Mouse (Mus musculus) stomach, embryonic 14.5 days (tissue): ENCODE data around the gene Vangl1. TPM values are rescaled to one million over a fixed set of nuclear protein-coding genes. Genes with fewer than 3 reads are reported as not detected.

Experiments used
- ATAC-seq: fragments of 200-750 bp; cut with Nextera tagmentation; 2 replicates; pipeline ENCODE4 v1.8.0; 2017; ENCODE audit warnings: low read depth, moderate TSS enrichment; ENCODE audit not compliant: insufficient number of reproducible peaks, insufficient read depth, low FRiP score
- H3K27ac ChIP-seq: fragments of 300-500 bp; sonication (generic); 2 replicates; pipeline ENCODE4 v1.5.1; 2014; ENCODE audit warnings: mild to moderate bottlenecking, low read length, moderate library complexity, mixed read lengths
- H3K27me3 ChIP-seq: fragments of 300-500 bp; sonication (generic); 2 replicates; pipeline ENCODE4 v1.6.1; 2014; ENCODE audit warnings: low read length, control low read depth, mixed read lengths; ENCODE audit not compliant: control insufficient read depth, insufficient read depth
- H3K36me3 ChIP-seq: fragments of 300-500 bp; sonication (generic); 2 replicates; pipeline ENCODE4 v1.6.1; 2014; ENCODE audit warnings: mild to moderate bottlenecking, control low read depth, low read length, moderate library complexity, mixed read lengths; ENCODE audit not compliant: control insufficient read depth, insufficient read depth
- H3K4me1 ChIP-seq: fragments of 300-500 bp; sonication (generic); 2 replicates; pipeline ENCODE4 v1.6.1; 2014; ENCODE audit warnings: low read length, control low read depth, mixed read lengths; ENCODE audit not compliant: control insufficient read depth, insufficient read depth
- H3K4me2 ChIP-seq: fragments of 300-500 bp; sonication (generic); replicated peaks from 2 replicates; pipeline ENCODE4 v1.6.1; 2014; ENCODE audit warnings: low read depth, low read length, control low read depth
- H3K4me3 ChIP-seq: fragments of 300-500 bp; sonication (generic); 2 replicates; pipeline ENCODE4 v1.5.1; 2014; ENCODE audit warnings: low read depth, low read length, control low read depth
- H3K9ac ChIP-seq: fragments of 300-500 bp; sonication (generic); replicated peaks from 2 replicates; pipeline ENCODE4 v1.6.1; 2014; ENCODE audit warnings: low read depth, mild to moderate bottlenecking, control low read depth, low read length, moderate library complexity, mixed read lengths
- H3K9me3 ChIP-seq: fragments of 300-500 bp; sonication (generic); 2 replicates; pipeline ENCODE4 v1.6.1; 2016; ENCODE audit warnings: low read depth, low read length, control low read depth; ENCODE audit not compliant: control insufficient read depth
- WGBS: fragments of 180-500 bp; shearing (Covaris S2); extraction: QIAGEN DNeasy Blood & Tissue Kit; methylation state at CpG from one replicate; pipeline ENCODE4 v1.1.7; 2014; 5-methylcytosine and 5-hydroxymethylcytosine counted together
- polyA plus RNA-seq: library from polyadenylated mRNA; unstranded; fragments of >200 nt; fragmentation: Nextera tagmentation; extraction: Ambion mirVana; gene quantifications from 2 replicates; pipeline ENCODE4 v1.2.1, GENCODE M21; 2014

The Vangl1 gene
- polyA plus RNA-seq, 1 experiment from 2014 or later = 29.5 TPM

GRCm38 (mm10) chr3:102176116-102176515 lies 28.4 kb downstream of the Vangl1 start:
- 48% methylated on average over 5 of the region's 5 CpGs for WGBS
- H3K27ac ChIP-seq = peak overlapping the region; percentile 61; the same call in 1 of the 2 replicates

DNA sequence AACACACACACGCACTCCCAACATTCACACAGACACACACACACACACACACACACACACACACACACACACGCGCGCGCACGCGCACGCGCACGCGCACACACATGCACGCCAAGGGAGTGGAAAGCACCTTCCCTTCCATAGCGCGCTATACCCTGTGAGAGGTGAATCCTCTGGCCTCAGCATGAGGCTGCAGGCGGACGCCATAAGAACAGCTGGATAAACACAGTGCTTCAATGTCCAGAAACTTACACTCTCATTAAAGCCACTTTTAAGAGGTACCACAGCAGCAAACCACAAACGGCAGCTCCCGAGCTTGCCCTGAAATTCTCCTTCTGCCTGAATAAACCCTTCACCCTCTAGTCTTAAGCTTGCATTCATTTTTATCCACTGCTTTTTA lies 28.8 kb downstream of the Vangl1 start:
- H3K36me3 ChIP-seq = no peaks in the 10 kb centered on the region
- H3K27ac ChIP-seq = peak overlapping the region; percentile 61; the same call in 1 of the 2 replicates
- H3K27me3 ChIP-seq = no peaks in the 10 kb centered on the region
- ATAC-seq = no peak
- no peak overlapping the region for H3K9ac ChIP-seq
- 85% methylated on average over 17 of the region's 18 CpGs for WGBS
- no peaks in the 10 kb centered on the region for H3K9me3 ChIP-seq
- 0 out of 2 replicates have a peak, but pooled peaks cover 16% of the 10 kb centered on the region for H3K4me1 ChIP-seq
- H3K4me2 ChIP-seq = no peak overlapping the region
- H3K4me3 ChIP-seq = no peak overlapping the region

More at GRCm38 (mm10) chr3:102176116-102176515, 28.4 kb downstream of the Vangl1 start:
- Histone ChIP-seq H3K4me3 (no peak overlapping the region), H3K9me3 (no peaks in the 10 kb centered on the region), H3K4me1 (0 out of 2 replicates have a peak, but pooled peaks cover 14% of the 10 kb centered on the region), H3K36me3 (no peaks in the 10 kb centered on the region), H3K4me2 (no peak overlapping the region), H3K27me3 (no peaks in the 10 kb centered on the region), H3K9ac (no peak overlapping the region)
- no peak for ATAC-seq

DNA sequence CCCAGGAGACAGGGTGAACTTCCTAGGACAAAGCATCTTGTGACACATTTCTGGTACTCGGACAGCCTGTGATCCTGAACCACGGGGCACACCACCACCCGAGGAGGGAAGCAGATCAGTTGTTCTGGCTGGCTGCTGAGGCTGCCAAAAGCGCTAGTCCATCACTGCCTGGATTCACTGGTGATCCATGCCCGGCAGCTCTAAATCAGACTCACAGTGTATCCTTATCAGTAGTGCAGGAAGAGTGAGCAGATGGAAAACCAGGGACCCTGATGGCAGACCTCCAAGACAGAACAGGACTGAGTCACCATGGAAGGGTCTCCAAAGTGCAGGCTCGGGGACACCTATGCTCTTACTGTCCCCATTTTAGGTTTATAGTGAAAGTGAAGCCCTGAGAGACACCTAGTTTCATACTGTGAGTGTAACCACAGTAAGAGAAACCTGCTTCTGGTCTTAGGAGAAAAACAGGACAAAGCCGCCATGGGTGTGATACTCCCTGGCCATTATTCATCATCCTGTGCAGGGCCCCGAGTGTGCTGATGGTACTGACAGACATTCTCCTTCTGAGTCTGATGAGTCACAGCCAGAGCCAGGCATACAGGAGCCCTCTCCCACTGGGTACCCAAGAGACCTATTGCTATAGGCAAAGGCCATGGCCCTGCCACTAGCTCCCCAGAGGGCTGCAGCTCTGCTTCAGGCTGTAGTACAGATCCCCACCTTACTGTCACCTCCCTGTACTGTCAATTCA lies 30.2 kb downstream of the Vangl1 start:
- no peak overlapping the region for H3K9ac ChIP-seq
- no peaks in the 10 kb centered on the region for H3K27me3 ChIP-seq
- H3K4me2 ChIP-seq = no peak overlapping the region
- WGBS = 60% methylated on average over 8 of the region's 8 CpGs
- H3K27ac ChIP-seq = no peak overlapping the region
- H3K4me1 ChIP-seq = peaks cover 27% of the 10 kb centered on the region
- ATAC-seq = no peak
- no peaks in the 10 kb centered on the region for H3K36me3 ChIP-seq
- H3K9me3 ChIP-seq = no peaks in the 10 kb centered on the region
- H3K4me3 ChIP-seq = no peak overlapping the region

- H3K4me1 ChIP-seq = peaks cover 34% of the 10 kb centered on the region
- 0 out of 2 replicates have a peak overlapping the region, but pooled peaks have one; percentile 4 for H3K4me2 ChIP-seq
- peak overlapping the region; percentile 88 for H3K27ac ChIP-seq
- H3K27me3 ChIP-seq = no peaks in the 10 kb centered on the region
- peaks cover 10% of the 10 kb centered on the region for H3K36me3 ChIP-seq
- 26% methylated on average over 13 of the region's 13 CpGs for WGBS
- no peak overlapping the region for H3K9ac ChIP-seq
- peak; percentile 80 for ATAC-seq
- no peaks in the 10 kb centered on the region for H3K9me3 ChIP-seq
- no peak overlapping the region for H3K4me3 ChIP-seq
Measured at GRCm38 (mm10) chr3:102169197-102169905, 35.1 kb downstream of the Vangl1 start.

GRCm38 (mm10) chr3:102167555-102168210 lies 36.8 kb downstream of the Vangl1 start:
- H3K36me3 ChIP-seq = peaks cover 19% of the 10 kb centered on the region
- no peaks in the 10 kb centered on the region for H3K9me3 ChIP-seq
- no peak overlapping the region for H3K4me3 ChIP-seq
- ATAC-seq = no peak
- H3K4me2 ChIP-seq = no peak overlapping the region
- H3K27me3 ChIP-seq = no peaks in the 10 kb centered on the region
- no peak overlapping the region for H3K9ac ChIP-seq
- H3K4me1 ChIP-seq = peaks cover 28% of the 10 kb centered on the region
- peak overlapping the region; percentile 48; the same call in 1 of the 2 replicates for H3K27ac ChIP-seq
- 25% methylated on average over 10 of the region's 10 CpGs for WGBS

GRCm38 (mm10) chr3:102166794-102167193 lies 37.7 kb downstream of the Vangl1 start:
- peaks cover 20% of the 10 kb centered on the region for H3K36me3 ChIP-seq
- H3K4me2 ChIP-seq = no peak overlapping the region
- H3K27me3 ChIP-seq = no peaks in the 10 kb centered on the region
- H3K9me3 ChIP-seq = no peaks in the 10 kb centered on the region
- H3K27ac ChIP-seq = no peak overlapping the region
- H3K4me3 ChIP-seq = no peak overlapping the region
- 85% methylated on average over 8 of the region's 8 CpGs for WGBS
- no peak overlapping the region for H3K9ac ChIP-seq
- H3K4me1 ChIP-seq = peaks cover 28% of the 10 kb centered on the region
- no peak for ATAC-seq

GRCm38 (mm10) chr3:102166287-102166620 lies 38.2 kb downstream of the Vangl1 start:
- WGBS = 79% methylated on average over 4 of the region's 4 CpGs
- H3K9me3 ChIP-seq = no peaks in the 10 kb centered on the region
- peaks cover 21% of the 10 kb centered on the region for H3K36me3 ChIP-seq
- no peaks in the 10 kb centered on the region for H3K27me3 ChIP-seq
- no peak overlapping the region for H3K4me3 ChIP-seq
- no peak overlapping the region for H3K9ac ChIP-seq
- H3K27ac ChIP-seq = no peak overlapping the region
- H3K4me1 ChIP-seq = peaks cover 26% of the 10 kb centered on the region
- H3K4me2 ChIP-seq = no peak overlapping the region
- no peak for ATAC-seq

- Histone ChIP-seq H3K4me2 (no peak overlapping the region), H3K9me3 (no peaks in the 10 kb centered on the region), H3K4me1 (peaks cover 23% of the 10 kb centered on the region), H3K9ac (no peak overlapping the region), H3K4me3 (no peak overlapping the region), H3K27ac (no peak overlapping the region), H3K36me3 (peaks cover 26% of the 10 kb centered on the region), H3K27me3 (no peaks in the 10 kb centered on the region)
- ATAC-seq = peak; percentile 66; the same call in 1 of the 2 replicates
- WGBS = 89% methylated on average over 21 of the region's 21 CpGs
Measured at GRCm38 (mm10) chr3:102165536-102166286, 38.8 kb downstream of the Vangl1 start.
